Mouse (Mus musculus) heart, adult 2 months (tissue): ENCODE measurements around the gene Top1.

Experiments
- CTCF ChIP-seq: fragments of 200-600 bp; IDR thresholded peaks from 2 replicates; pipeline ENCODE4 v1.8.1; 2022; ENCODE audit warnings: antibody characterized with exemption, mild to moderate bottlenecking, moderate library complexity
- EP300 ChIP-seq: fragments of 200-500 bp; IDR thresholded peaks from 2 replicates; pipeline ENCODE4 v1.6.1; 2011; ENCODE audit warnings: low read depth, low read length, control low read depth; ENCODE audit not compliant: insufficient read depth
- POLR2A ChIP-seq: fragments of 200-500 bp; IDR thresholded peaks from 2 replicates; pipeline ENCODE4 v1.6.1; 2011; ENCODE audit warnings: mild to moderate bottlenecking, low read depth, low read length, control low read depth; ENCODE audit not compliant: insufficient read depth

DNA sequence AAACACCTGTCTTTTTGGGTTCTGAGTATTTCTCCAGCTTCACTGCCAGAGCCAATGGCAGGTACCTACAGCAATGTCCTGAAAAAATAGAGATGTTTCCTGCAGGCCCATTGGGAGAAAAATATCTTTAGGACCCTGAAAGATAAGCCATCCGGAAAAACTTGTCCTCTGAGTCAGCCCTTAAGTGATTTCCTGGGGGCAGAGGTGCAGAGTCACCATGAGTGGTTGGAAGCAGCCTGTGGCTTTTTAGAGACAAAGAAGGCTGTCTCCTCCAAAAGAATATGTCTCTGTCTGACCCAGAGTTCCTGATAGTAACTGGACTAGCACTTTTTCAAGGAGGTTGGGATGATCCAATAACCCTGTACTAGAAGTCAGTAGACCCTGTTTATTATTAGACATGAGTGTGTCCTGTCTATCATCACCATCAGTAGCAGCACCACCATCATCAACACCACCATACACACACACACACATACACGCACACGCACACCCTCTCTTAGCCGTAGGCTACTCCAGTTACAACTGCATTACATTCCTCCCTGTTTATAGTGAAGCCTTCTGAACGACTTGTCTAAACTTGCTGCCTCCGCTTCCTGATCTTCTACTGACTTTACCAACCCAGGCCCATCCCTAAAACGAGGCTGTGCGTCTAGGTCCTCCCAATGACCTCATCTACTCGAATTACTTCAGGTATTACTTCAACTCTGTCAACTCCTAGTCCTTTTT lies 14.7 kb upstream of the Top1 start:
- no peak for TF ChIP-seq POLR2A
- TF ChIP-seq CTCF = no peak
- no peak for TF ChIP-seq EP300
